Mouse (Mus musculus): ENCODE results near the gene Hectd1.

The Hectd1 gene

GRCm38 (mm10) chr12:51703859-51704258, 125.5 kb downstream of the Hectd1 start:
- DNase-seq (ENCODE audit: low read depth, low spot score), result no peak

DNA sequence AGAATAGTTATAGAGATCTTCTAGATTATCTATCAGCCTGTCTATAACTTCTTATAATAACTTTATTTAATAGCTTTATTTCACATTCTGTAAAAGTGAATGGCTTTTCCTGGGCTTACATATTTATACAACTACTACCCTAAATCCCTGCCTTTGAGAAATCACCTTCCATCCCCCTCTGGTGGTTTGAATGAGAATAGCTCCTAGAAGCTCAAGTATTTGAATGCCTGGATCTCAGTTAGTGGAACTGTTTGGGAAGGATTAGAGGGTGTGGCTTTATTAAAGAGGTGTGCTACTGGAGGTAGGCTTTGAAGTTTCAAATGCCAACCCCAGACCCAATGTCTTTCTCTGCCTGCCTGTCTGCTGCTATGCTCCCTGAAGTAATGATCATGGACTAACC, 127.6 kb downstream of the Hectd1 start:
- no peak for DNase-seq (ENCODE audit: low read depth, low spot score)

DNA sequence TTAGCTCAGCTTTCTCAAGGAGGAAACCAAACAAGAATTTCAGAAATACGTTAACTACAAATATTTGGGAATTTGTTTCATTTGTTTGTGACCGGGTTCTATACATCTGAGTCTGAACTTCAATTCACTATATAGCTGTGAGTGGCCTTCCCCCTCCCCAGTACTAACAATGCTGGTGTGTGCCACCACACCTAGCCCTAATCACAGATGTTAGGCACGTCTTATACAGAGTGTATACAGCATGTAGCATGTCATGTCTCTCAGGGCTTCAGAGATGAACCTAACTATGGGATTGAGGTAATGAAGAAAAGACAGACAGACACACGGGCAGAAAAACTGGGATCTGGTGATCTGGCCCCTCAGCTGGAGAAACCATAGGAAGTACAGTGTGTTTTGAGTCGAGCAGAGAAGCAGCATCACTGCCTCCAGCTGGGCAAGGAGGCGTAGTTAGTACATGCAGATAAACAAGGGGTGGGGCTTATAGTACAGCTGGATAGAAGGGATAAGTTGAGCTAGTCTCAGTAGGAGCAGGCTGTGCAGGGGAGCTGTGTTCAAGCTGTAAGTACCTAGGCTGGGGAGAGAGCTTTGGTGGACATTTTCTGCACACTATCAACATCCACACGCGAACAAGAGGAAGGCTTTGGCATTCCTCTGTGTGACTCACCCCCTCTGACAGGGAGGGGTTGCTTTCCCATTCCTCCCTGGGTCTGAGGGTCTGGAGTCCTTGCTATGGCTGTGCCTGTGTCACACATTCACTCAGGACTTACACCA, 129.5 kb downstream of the Hectd1 start:
- no peak for DNase-seq (ENCODE audit: low read depth, low spot score)

GRCm38 (mm10) chr12:51696157-51696556, 133.2 kb downstream of the Hectd1 start:
- no peak for DNase-seq (ENCODE audit: low read depth, low spot score)

- DNase-seq (ENCODE audit: low read depth, low spot score), result no peak
Observed at GRCm38 (mm10) chr12:51694966-51695365, 134.4 kb downstream of the Hectd1 start.

- DNase-seq (ENCODE audit: low read depth, low spot score), result no peak
Observed at GRCm38 (mm10) chr12:51694096-51694495, 135.2 kb downstream of the Hectd1 start.

Data from embryo, embryonic 11.5 days (tissue).